Mouse (Mus musculus): Measurements from ENCODE around the gene Cldn15. TPM values are rescaled to one million over a fixed set of nuclear protein-coding genes. Genes with fewer than 3 reads are reported as not detected.

Cldn15 gene
- total RNA-seq, 2 experiments from 2014 or later = 0.18 TPM; not detected in 1

GRCm38 (mm10) chr5:137000612-137001011 is 34.2 kb downstream of the Cldn15 start:
- TF ChIP-seq CTCF (conservative IDR thresholded peaks at IDR 0.05) = no peak
- Histone ChIP-seq H3K4me3 (no peak overlapping the region), H3K27ac (no peak overlapping the region)
- no peak for DNase-seq (ENCODE audit: low spot score in 2 of 2)

- Histone ChIP-seq H3K27ac (no peak overlapping the region), H3K4me3 (no peak overlapping the region)
- no peak for TF ChIP-seq CTCF (conservative IDR thresholded peaks at IDR 0.05)
- no peak for DNase-seq (ENCODE audit: low spot score in 2 of 2)
These were observed 40.9 kb downstream of the Cldn15 start for GRCm38 (mm10) chr5:137007276-137007675.

GRCm38 (mm10) chr5:137009988-137010387 is 43.6 kb downstream of the Cldn15 start:
- H3K4me3 ChIP-seq = no peak overlapping the region
- DNase-seq (ENCODE audit: low spot score in 2 of 2) = peak in 1 of 2 experiments; percentile 67
- no peak overlapping the region for H3K27ac ChIP-seq
- TF ChIP-seq CTCF (conservative IDR thresholded peaks at IDR 0.05) = peak; percentile 85

- DNase-seq (ENCODE audit: low spot score in 2 of 2) = no peak
- TF ChIP-seq CTCF (conservative IDR thresholded peaks at IDR 0.05) = no peak
- no peak overlapping the region for H3K4me3 ChIP-seq
- H3K27ac ChIP-seq = no peak overlapping the region
These were observed 46.1 kb downstream of the Cldn15 start for GRCm38 (mm10) chr5:137012401-137012950.

GRCm38 (mm10) chr5:137015913-137016312 is 49.5 kb downstream of the Cldn15 start:
- H3K4me3 ChIP-seq = no peak overlapping the region
- TF ChIP-seq CTCF (conservative IDR thresholded peaks at IDR 0.05) = no peak
- DNase-seq (ENCODE audit: low spot score in 2 of 2) = no peak
- no peak overlapping the region for H3K27ac ChIP-seq

- no peak overlapping the region for H3K4me3 ChIP-seq
- H3K27ac ChIP-seq = no peak overlapping the region
- no peak for TF ChIP-seq CTCF (conservative IDR thresholded peaks at IDR 0.05)
- no peak for DNase-seq (ENCODE audit: low spot score in 2 of 2)
These were observed 57.9 kb downstream of the Cldn15 start for GRCm38 (mm10) chr5:137024318-137024717.

GRCm38 (mm10) chr5:137025132-137025531 is 58.7 kb downstream of the Cldn15 start:
- TF ChIP-seq CTCF (conservative IDR thresholded peaks at IDR 0.05) = peak; percentile 97
- Histone ChIP-seq H3K4me3 (peak overlapping the region; percentile 12; the same call in 1 of the 2 replicates), H3K27ac (no peak overlapping the region)
- peak; percentile 65 to 86 for DNase-seq (ENCODE audit: low spot score in 2 of 2)

Small RNA genes lying within 50 kb of the gene (microRNA-seq; reads per million reads assigned to microRNA genes)
- gene Mir702 = 139 to 189 reads per million in 2 experiments

Other genes with a start within 250 kb of the Cldn15 start
- gene Col26a1, start 83.4 kb upstream of the Cldn15 start, total RNA-seq (2021) = 1 to 10 TPM; 2.7 to 3.3 TPM
- gene Ift22, start 58.5 kb upstream of the Cldn15 start, total RNA-seq (2021) = 10 to 100 TPM; 81.0 to 87.2 TPM
- 100 to 1,000 TPM; 223 to 239 TPM for gene Fis1, start 13.3 kb upstream of the Cldn15 start, total RNA-seq (2021)
- 10 to 100 TPM; 37.9 to 39.7 TPM for gene Plod3, start 20.4 kb downstream of the Cldn15 start, total RNA-seq (2021)
- gene Znhit1, start 21.4 kb downstream of the Cldn15 start, total RNA-seq (2021) = 10 to 100 TPM; 77.1 to 83.3 TPM
- gene Vgf, start 59.8 kb downstream of the Cldn15 start, total RNA-seq (2021) = 100 to 1,000 TPM; 180 to 212 TPM
- 100 to 1,000 TPM; 298 to 323 TPM for gene Ap1s1, start 79.5 kb downstream of the Cldn15 start, total RNA-seq (2021)
- under 1 TPM; 0.38 to 0.52 TPM for gene Serpine1, start 105.7 kb downstream of the Cldn15 start, total RNA-seq (2021)
- 1 to 10 TPM; 5.5 to 5.8 TPM for gene Trim56, start 149.6 kb downstream of the Cldn15 start, total RNA-seq (2021)
- gene Muc3, start 182.7 kb downstream of the Cldn15 start, total RNA-seq (2021) = not detected
- 1 to 10 TPM; 3.6 to 4.2 TPM for gene Muc3a, start 245.8 kb downstream of the Cldn15 start, total RNA-seq (2021)